Comparison of ENCODE assay signal across 15 mouse cellular contexts in genomic region chr4:57896631-57897030, GRCm38 (mm10). TPM values are rescaled to one million over a fixed set of nuclear protein-coding genes. Genes with fewer than 3 reads are reported as not detected.
"Had no signal": no experiment of that assay in that cellular context is flagged by ENCODE, and none has a peak within 500 bp of the region (broad histone marks: within the 10 kb centered on the region; RNA-seq: fewer than 3 reads in every experiment).

No protein-coding gene starts in this region.

- H3K4me2 ChIP-seq: limb, embryonic 13.5 days; liver, embryonic 15.5 days; midbrain, embryonic 13.5 days; neural tube, embryonic 15.5 days had no signal

- H3K27me3 ChIP-seq: limb, embryonic 13.5 days; liver, embryonic 15.5 days; midbrain, embryonic 13.5 days; neural tube, embryonic 15.5 days had no signal

- H3K4me3 ChIP-seq: layer of hippocampus, adult 2 months; limb, embryonic 13.5 days; liver, embryonic 15.5 days; midbrain, embryonic 13.5 days; neural tube, embryonic 15.5 days had no signal

- DNase-seq: kidney, adult 8-10 months; kidney, postnatal 36 days; left cerebral cortex, postnatal 4 days; lung, adult 2 months; lung, postnatal 36 days; right cerebral cortex, adult 18-20 months had no signal

- ATAC-seq: intestine, postnatal 0 days; midbrain, embryonic 13.5 days had no signal

- H3K36me3 ChIP-seq: liver, embryonic 15.5 days; midbrain, embryonic 13.5 days; neural tube, embryonic 15.5 days had no signal

- H3K9me3 ChIP-seq: limb, embryonic 13.5 days; liver, embryonic 15.5 days; midbrain, embryonic 13.5 days; neural tube, embryonic 15.5 days had no signal

- H3K4me1 ChIP-seq: liver, embryonic 15.5 days had no signal

- H3K27ac ChIP-seq: kidney, postnatal 0 days; layer of hippocampus, adult 2 months; limb, embryonic 13.5 days; liver, embryonic 15.5 days; midbrain, embryonic 13.5 days; neural tube, embryonic 15.5 days; stomach, postnatal 0 days had no signal

- H3K9ac ChIP-seq: limb, embryonic 13.5 days; liver, embryonic 15.5 days; neural tube, embryonic 15.5 days had no signal

RNA-seq across cellular contexts. Expression of gene D630039A03Rik, which starts 19.5 kb away (rescaled TPM):
- total RNA-seq: left cerebral cortex, postnatal 4 days; megakaryocyte progenitor cell, adult 5-6 weeks had no signal
- polyA plus RNA-seq: midbrain, embryonic 13.5 days had no signal
